Mouse (Mus musculus) limb, embryonic 12.5 days (tissue): ENCODE results near the gene Fgfr2. TPM values are rescaled to one million over a fixed set of nuclear protein-coding genes. Genes with fewer than 3 reads are reported as not detected.

Experiments used
- ATAC-seq: fragments of 200-750 bp; cut with Nextera tagmentation; 2 replicates; pipeline ENCODE4 v1.8.0; 2017; ENCODE audit warnings: low read depth, moderate TSS enrichment; ENCODE audit not compliant: insufficient number of reproducible peaks, insufficient read depth, low FRiP score, low TSS enrichment
- H3K27ac ChIP-seq: fragments of 300-500 bp; sonication (generic); 2 replicates; pipeline ENCODE4 v1.5.1; 2016; ENCODE audit warnings: mild to moderate bottlenecking, moderate library complexity
- H3K27me3 ChIP-seq: fragments of 300-500 bp; sonication (generic); 2 replicates; pipeline ENCODE4 v1.6.1; 2016; ENCODE audit warnings: mild to moderate bottlenecking, moderate library complexity
- H3K36me3 ChIP-seq: fragments of 300-500 bp; sonication (generic); 2 replicates; pipeline ENCODE4 v1.6.1; 2016; ENCODE audit warnings: mild to moderate bottlenecking, moderate library complexity
- H3K4me1 ChIP-seq: fragments of 300-500 bp; sonication (generic); replicated peaks from 2 replicates; pipeline ENCODE4 v1.6.1; 2016
- H3K4me2 ChIP-seq: fragments of 300-500 bp; sonication (generic); 2 replicates; pipeline ENCODE4 v1.6.1; 2016; ENCODE audit warnings: mild to moderate bottlenecking, moderate library complexity
- H3K4me3 ChIP-seq: fragments of 300-500 bp; sonication (generic); replicated peaks from 2 replicates; pipeline ENCODE4 v1.5.1; 2016; ENCODE audit warnings: mild to moderate bottlenecking
- H3K9ac ChIP-seq: fragments of 300-500 bp; sonication (generic); replicated peaks from 2 replicates; pipeline ENCODE4 v1.6.1; 2016; ENCODE audit warnings: mild to moderate bottlenecking, moderate library complexity
- H3K9me3 ChIP-seq: fragments of 300-500 bp; sonication (generic); 2 replicates; pipeline ENCODE4 v1.6.1; 2016; ENCODE audit warnings: mild to moderate bottlenecking, moderate library complexity
- WGBS: fragments of 180-500 bp; shearing (Covaris S2); methylation state at CpG from one replicate; pipeline ENCODE4 v1.1.7; 2016; 5-methylcytosine and 5-hydroxymethylcytosine counted together
- polyA plus RNA-seq: library from polyadenylated mRNA; unstranded; fragments of >200 nt; fragmentation: Nextera tagmentation; extraction: Ambion mirVana; gene quantifications from 2 replicates; pipeline ENCODE4 v1.2.1, GENCODE M21; 2016

Gene Fgfr2
- polyA plus RNA-seq, 1 experiment from 2014 or later: 112 TPM

- 93% methylated on average over 4 of the region's 4 CpGs for WGBS
- peaks cover 92% of the 10 kb centered on the region for H3K36me3 ChIP-seq
These were observed 2374.0 kb downstream of the Fgfr2 start for GRCm38 (mm10) chr7:130749165-130749564.

GRCm38 (mm10) chr7:130743239-130744025 lies 2379.7 kb downstream of the Fgfr2 start:
- Histone ChIP-seq H3K9me3 (no peaks in the 10 kb centered on the region), H3K4me2 (no peak overlapping the region), H3K27me3 (no peaks in the 10 kb centered on the region), H3K27ac (no peak overlapping the region), H3K36me3 (peaks cover 95% of the 10 kb centered on the region), H3K9ac (no peak overlapping the region), H3K4me1 (no peaks in the 10 kb centered on the region), H3K4me3 (no peak overlapping the region)
- 81% methylated on average over 9 of the region's 9 CpGs for WGBS
- no peak for ATAC-seq

More at GRCm38 (mm10) chr7:130749165-130749564, 2374.0 kb downstream of the Fgfr2 start:
- H3K9me3 ChIP-seq: no peaks in the 10 kb centered on the region
- no peak overlapping the region for H3K4me2 ChIP-seq
- no peak overlapping the region for H3K4me3 ChIP-seq
- no peak overlapping the region for H3K9ac ChIP-seq
- no peak overlapping the region for H3K27ac ChIP-seq
- H3K4me1 ChIP-seq: 0 out of 2 replicates have a peak, but pooled peaks cover 3% of the 10 kb centered on the region
- ATAC-seq: no peak
- H3K27me3 ChIP-seq: no peaks in the 10 kb centered on the region

- WGBS: 90% methylated on average over 4 of the region's 4 CpGs
- Histone ChIP-seq H3K4me1 (no peaks in the 10 kb centered on the region), H3K36me3 (peaks cover 98% of the 10 kb centered on the region), H3K4me3 (no peak overlapping the region), H3K27ac (no peak overlapping the region), H3K27me3 (no peaks in the 10 kb centered on the region), H3K9ac (no peak overlapping the region), H3K9me3 (no peaks in the 10 kb centered on the region), H3K4me2 (no peak overlapping the region)
- ATAC-seq: no peak
These were observed 2382.1 kb downstream of the Fgfr2 start for GRCm38 (mm10) chr7:130741099-130741498.

GRCm38 (mm10) chr7:130734195-130734787 lies 2388.9 kb downstream of the Fgfr2 start:
- 95% methylated on average over 2 of the region's 2 CpGs for WGBS
- H3K4me1 ChIP-seq: peaks cover 13% of the 10 kb centered on the region

GRCm38 (mm10) chr7:130733423-130733822 lies 2389.7 kb downstream of the Fgfr2 start:
- H3K9ac ChIP-seq: no peak overlapping the region
- no peak overlapping the region for H3K4me3 ChIP-seq
- no peaks in the 10 kb centered on the region for H3K27me3 ChIP-seq
- 88% methylated on average over 8 of the region's 8 CpGs for WGBS
- H3K4me2 ChIP-seq: no peak overlapping the region
- H3K4me1 ChIP-seq: peaks cover 13% of the 10 kb centered on the region
- peaks cover 81% of the 10 kb centered on the region for H3K36me3 ChIP-seq
- ATAC-seq: no peak
- H3K9me3 ChIP-seq: no peaks in the 10 kb centered on the region
- no peak overlapping the region; the same call in 1 of the 2 replicates for H3K27ac ChIP-seq

More at GRCm38 (mm10) chr7:130734195-130734787, 2388.9 kb downstream of the Fgfr2 start:
- Histone ChIP-seq H3K4me3 (no peak overlapping the region), H3K27me3 (no peaks in the 10 kb centered on the region), H3K9me3 (no peaks in the 10 kb centered on the region), H3K9ac (no peak overlapping the region), H3K4me2 (no peak overlapping the region), H3K27ac (no peak overlapping the region), H3K36me3 (peaks cover 81% of the 10 kb centered on the region)
- no peak for ATAC-seq

GRCm38 (mm10) chr7:130732908-130733307 lies 2390.2 kb downstream of the Fgfr2 start:
- H3K36me3 ChIP-seq: peaks cover 81% of the 10 kb centered on the region

GRCm38 (mm10) chr7:130731792-130732191 lies 2391.4 kb downstream of the Fgfr2 start:
- ATAC-seq: no peak
- no peaks in the 10 kb centered on the region for H3K27me3 ChIP-seq
- 72% methylated on average over 7 of the region's 7 CpGs for WGBS
- no peak overlapping the region for H3K4me2 ChIP-seq
- no peak overlapping the region for H3K4me3 ChIP-seq
- no peak overlapping the region for H3K9ac ChIP-seq
- peaks cover 73% of the 10 kb centered on the region for H3K36me3 ChIP-seq
- H3K4me1 ChIP-seq: peaks cover 17% of the 10 kb centered on the region
- H3K9me3 ChIP-seq: no peaks in the 10 kb centered on the region
- peak overlapping the region; percentile 54; the same call in 1 of the 2 replicates for H3K27ac ChIP-seq

More at GRCm38 (mm10) chr7:130732908-130733307, 2390.2 kb downstream of the Fgfr2 start:
- Histone ChIP-seq H3K4me3 (no peak overlapping the region), H3K27me3 (no peaks in the 10 kb centered on the region), H3K9me3 (no peaks in the 10 kb centered on the region), H3K27ac (0 out of 2 replicates have a peak overlapping the region, but pooled peaks have one; percentile 1), H3K4me1 (peaks cover 13% of the 10 kb centered on the region), H3K4me2 (no peak overlapping the region), H3K9ac (no peak overlapping the region)
- 62% methylated on average over 6 of the region's 6 CpGs for WGBS
- no peak for ATAC-seq

- no peaks in the 10 kb centered on the region for H3K9me3 ChIP-seq
- peaks cover 22% of the 10 kb centered on the region for H3K4me1 ChIP-seq
- WGBS: 91% methylated on average over 4 of the region's 4 CpGs
- H3K36me3 ChIP-seq: peaks cover 73% of the 10 kb centered on the region
- no peak overlapping the region for H3K4me2 ChIP-seq
- H3K27me3 ChIP-seq: no peaks in the 10 kb centered on the region
- no peak for ATAC-seq
- H3K9ac ChIP-seq: no peak overlapping the region
- no peak overlapping the region for H3K27ac ChIP-seq
- H3K4me3 ChIP-seq: no peak overlapping the region
These were observed 2395.6 kb downstream of the Fgfr2 start for GRCm38 (mm10) chr7:130727560-130727959.

- H3K27ac ChIP-seq: no peak overlapping the region
These were observed 2396.3 kb downstream of the Fgfr2 start for GRCm38 (mm10) chr7:130726724-130727422.

GRCm38 (mm10) chr7:130726185-130726584 lies 2397.0 kb downstream of the Fgfr2 start:
- H3K36me3 ChIP-seq: peaks cover 73% of the 10 kb centered on the region
- WGBS: 75% methylated on average over 3 of the region's 3 CpGs

More at GRCm38 (mm10) chr7:130726724-130727422, 2396.3 kb downstream of the Fgfr2 start:
- H3K9ac ChIP-seq: no peak overlapping the region
- H3K4me1 ChIP-seq: peaks cover 19% of the 10 kb centered on the region
- peaks cover 71% of the 10 kb centered on the region for H3K36me3 ChIP-seq
- no peak for ATAC-seq
- H3K27me3 ChIP-seq: no peaks in the 10 kb centered on the region
- no peak overlapping the region for H3K4me2 ChIP-seq
- no peak overlapping the region for H3K4me3 ChIP-seq
- WGBS: 65% methylated on average over 8 of the region's 8 CpGs
- no peaks in the 10 kb centered on the region for H3K9me3 ChIP-seq

More at GRCm38 (mm10) chr7:130726185-130726584, 2397.0 kb downstream of the Fgfr2 start:
- ATAC-seq: no peak
- no peaks in the 10 kb centered on the region for H3K9me3 ChIP-seq
- no peak overlapping the region for H3K4me3 ChIP-seq
- no peak overlapping the region for H3K4me2 ChIP-seq
- H3K27me3 ChIP-seq: no peaks in the 10 kb centered on the region
- H3K27ac ChIP-seq: 0 out of 2 replicates have a peak overlapping the region, but pooled peaks have one; percentile 19
- no peak overlapping the region for H3K9ac ChIP-seq
- peaks cover 12% of the 10 kb centered on the region for H3K4me1 ChIP-seq
